Mouse (Mus musculus): ENCODE data around the gene Gimap4. TPM values are rescaled to one million over a fixed set of nuclear protein-coding genes. Genes with fewer than 3 reads are reported as not detected.

Gimap4 gene
- polyA plus RNA-seq, 2 experiments, result 9.6 to 9.8 TPM

- WGBS, result 29% methylated on average over 7 of the region's 7 CpGs
- no peak overlapping the region for H3K4me3 ChIP-seq (replicated peaks; ENCODE audit: low read length)
- no peak overlapping the region for H3K9ac ChIP-seq (ENCODE audit: low read depth, low read length, severe bottlenecking)
- H3K9me3 ChIP-seq (ENCODE audit: control insufficient read depth, low read length), result no peaks in the 10 kb centered on the region
- ATAC-seq (ENCODE audit: low FRiP score, low read depth) (no peak), DNase-seq (ENCODE audit: low spot score) (no peak)
- no peaks in the 10 kb centered on the region for H3K27me3 ChIP-seq (ENCODE audit: control insufficient read depth, insufficient read depth, low read length)
- H3K27ac ChIP-seq (replicated peaks; ENCODE audit: low read depth, low read length), result no peak overlapping the region
- no peaks in the 10 kb centered on the region for H3K4me1 ChIP-seq (ENCODE audit: control insufficient read depth, insufficient read depth, low read length)
- TF ChIP-seq POLR2A (IDR thresholded peaks at IDR 0.05; ENCODE audit: borderline replicate concordance, extremely low read depth, insufficient read depth, insufficient read length), result no peak
- H3K36me3 ChIP-seq (ENCODE audit: control insufficient read depth, insufficient read depth, low read length), result no peaks in the 10 kb centered on the region
- no peak overlapping the region for H3K4me2 ChIP-seq (replicated peaks; ENCODE audit: low read depth, low read length, severe bottlenecking)
These were observed 18.2 kb upstream of the Gimap4 start for GRCm38 (mm10) chr6:48666159-48666586.

DNA sequence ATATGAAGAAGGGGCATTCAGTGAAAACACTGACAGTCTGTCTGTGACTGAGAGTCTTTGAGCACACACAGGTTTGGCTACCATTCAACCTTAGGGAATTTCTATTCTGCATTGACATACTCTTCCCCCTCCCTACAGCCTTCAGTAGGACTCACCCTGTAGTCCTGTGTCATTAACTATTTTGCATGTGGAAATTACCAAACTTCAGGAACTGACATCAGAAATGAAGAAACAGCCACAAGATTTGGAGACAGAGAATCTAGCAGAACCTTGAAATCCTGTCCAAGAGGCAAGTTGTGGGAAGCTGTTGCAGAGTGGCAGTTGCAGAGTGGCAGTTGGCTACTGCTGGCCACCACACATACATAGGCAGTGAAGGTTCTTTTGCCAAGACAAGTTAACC is 16.3 kb upstream of the Gimap4 start:
- no peaks in the 10 kb centered on the region for H3K36me3 ChIP-seq (ENCODE audit: control insufficient read depth, insufficient read depth, low read length)
- ATAC-seq (ENCODE audit: low FRiP score, low read depth), result no peak
- H3K4me3 ChIP-seq (replicated peaks; ENCODE audit: low read length), result no peak overlapping the region

DNA sequence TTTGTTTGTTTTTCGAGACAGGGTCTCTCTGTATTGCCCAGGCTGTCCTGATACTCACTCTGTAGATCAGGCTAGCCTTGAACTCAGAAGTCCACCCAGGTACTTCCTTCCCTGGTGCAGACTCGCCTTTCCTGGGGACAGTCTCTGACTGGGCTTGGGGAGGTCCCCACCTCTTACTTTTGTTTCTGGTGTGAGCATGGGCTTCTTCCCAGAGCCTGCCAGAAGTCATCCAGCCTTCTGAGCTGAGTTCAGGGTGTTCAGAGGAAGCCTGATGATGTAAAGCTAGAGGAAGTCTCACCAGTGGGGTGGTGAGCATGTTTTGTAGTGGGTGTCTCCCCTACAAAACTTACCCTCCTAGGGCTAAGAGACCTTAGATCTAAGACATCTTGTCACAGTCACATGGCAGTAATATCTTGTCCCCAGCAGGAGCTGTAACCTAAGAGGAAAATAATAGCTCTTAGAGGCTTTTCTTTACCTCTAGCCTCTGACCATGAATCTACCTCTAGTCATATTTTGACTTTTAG is 14.8 kb upstream of the Gimap4 start:
- Histone ChIP-seq H3K4me3 (replicated peaks; ENCODE audit: low read length) (no peak overlapping the region), H3K9me3 (ENCODE audit: control insufficient read depth, low read length) (no peaks in the 10 kb centered on the region), H3K4me1 (ENCODE audit: control insufficient read depth, insufficient read depth, low read length) (no peaks in the 10 kb centered on the region), H3K4me2 (replicated peaks; ENCODE audit: low read depth, low read length, severe bottlenecking) (no peak overlapping the region), H3K36me3 (ENCODE audit: control insufficient read depth, insufficient read depth, low read length) (no peaks in the 10 kb centered on the region), H3K9ac (ENCODE audit: low read depth, low read length, severe bottlenecking) (no peak overlapping the region), H3K27me3 (ENCODE audit: control insufficient read depth, insufficient read depth, low read length) (no peaks in the 10 kb centered on the region), H3K27ac (replicated peaks; ENCODE audit: low read depth, low read length) (no peak overlapping the region)
- DNase-seq (ENCODE audit: low spot score) (no peak), ATAC-seq (ENCODE audit: low FRiP score, low read depth) (no peak)
- TF ChIP-seq POLR2A (IDR thresholded peaks at IDR 0.05; ENCODE audit: borderline replicate concordance, extremely low read depth, insufficient read depth, insufficient read length), result no peak
- 57% methylated on average over 2 of the region's 2 CpGs for WGBS

More for the DNA sequence above, 16.3 kb upstream of the Gimap4 start:
- H3K4me2 ChIP-seq (replicated peaks; ENCODE audit: low read depth, low read length, severe bottlenecking), result no peak overlapping the region
- no peaks in the 10 kb centered on the region for H3K4me1 ChIP-seq (ENCODE audit: control insufficient read depth, insufficient read depth, low read length)
- no peaks in the 10 kb centered on the region for H3K9me3 ChIP-seq (ENCODE audit: control insufficient read depth, low read length)
- H3K27ac ChIP-seq (replicated peaks; ENCODE audit: low read depth, low read length), result no peak overlapping the region
- H3K27me3 ChIP-seq (ENCODE audit: control insufficient read depth, insufficient read depth, low read length), result no peaks in the 10 kb centered on the region
- no peak for TF ChIP-seq POLR2A (IDR thresholded peaks at IDR 0.05; ENCODE audit: borderline replicate concordance, extremely low read depth, insufficient read depth, insufficient read length)
- DNase-seq (ENCODE audit: low spot score), result no peak
- no peak overlapping the region for H3K9ac ChIP-seq (ENCODE audit: low read depth, low read length, severe bottlenecking)

- no peak overlapping the region for H3K4me2 ChIP-seq (replicated peaks; ENCODE audit: low read depth, low read length, severe bottlenecking)
- TF ChIP-seq POLR2A (IDR thresholded peaks at IDR 0.05; ENCODE audit: borderline replicate concordance, extremely low read depth, insufficient read depth, insufficient read length), result no peak
- ATAC-seq (ENCODE audit: low FRiP score, low read depth) (no peak), DNase-seq (ENCODE audit: low spot score) (no peak)
- no peaks in the 10 kb centered on the region for H3K9me3 ChIP-seq (ENCODE audit: control insufficient read depth, low read length)
- no peaks in the 10 kb centered on the region for H3K4me1 ChIP-seq (ENCODE audit: control insufficient read depth, insufficient read depth, low read length)
- 95% methylated on average over 9 of the region's 9 CpGs for WGBS
- no peak overlapping the region for H3K9ac ChIP-seq (ENCODE audit: low read depth, low read length, severe bottlenecking)
- H3K27me3 ChIP-seq (ENCODE audit: control insufficient read depth, insufficient read depth, low read length), result no peaks in the 10 kb centered on the region
- no peaks in the 10 kb centered on the region for H3K36me3 ChIP-seq (ENCODE audit: control insufficient read depth, insufficient read depth, low read length)
- H3K4me3 ChIP-seq (replicated peaks; ENCODE audit: low read length), result no peak overlapping the region
- H3K27ac ChIP-seq (replicated peaks; ENCODE audit: low read depth, low read length), result no peak overlapping the region
These were observed 9.9 kb upstream of the Gimap4 start for GRCm38 (mm10) chr6:48674291-48675058.

GRCm38 (mm10) chr6:48675400-48675930 is 8.9 kb upstream of the Gimap4 start:
- 0 out of 2 replicates have a peak overlapping the region, but pooled peaks have one; percentile 4 for H3K9ac ChIP-seq (ENCODE audit: low read depth, low read length, severe bottlenecking)
- peak overlapping the region; percentile 32 for H3K4me2 ChIP-seq (replicated peaks; ENCODE audit: low read depth, low read length, severe bottlenecking)
- TF ChIP-seq POLR2A (IDR thresholded peaks at IDR 0.05; ENCODE audit: borderline replicate concordance, extremely low read depth, insufficient read depth, insufficient read length), result no peak
- WGBS, result 49% methylated on average over 10 of the region's 10 CpGs
- H3K9me3 ChIP-seq (ENCODE audit: control insufficient read depth, low read length), result no peaks in the 10 kb centered on the region
- no peak overlapping the region for H3K27ac ChIP-seq (replicated peaks; ENCODE audit: low read depth, low read length)
- no peaks in the 10 kb centered on the region for H3K27me3 ChIP-seq (ENCODE audit: control insufficient read depth, insufficient read depth, low read length)
- ATAC-seq (ENCODE audit: low FRiP score, low read depth), result no peak
- peak overlapping the region; percentile 24 for H3K4me3 ChIP-seq (replicated peaks; ENCODE audit: low read length)
- no peaks in the 10 kb centered on the region for H3K36me3 ChIP-seq (ENCODE audit: control insufficient read depth, insufficient read depth, low read length)
- no peaks in the 10 kb centered on the region for H3K4me1 ChIP-seq (ENCODE audit: control insufficient read depth, insufficient read depth, low read length)
- no peak for DNase-seq (ENCODE audit: low spot score)

All from limb, embryonic 14.5 days (tissue).